Mouse (Mus musculus) MEL (cell line): ENCODE measurements around the gene Sowahb. TPM values are rescaled to one million over a fixed set of nuclear protein-coding genes. Genes with fewer than 3 reads are reported as not detected.

Experiments
- DNase-seq: peaks from one replicate; pipeline ENCODE4 v3.0.0; 2011; ENCODE audit warnings: low read depth, low spot score
- H3K27ac ChIP-seq: 2 replicates; pipeline ENCODE4 v1.5.1; 2012; ENCODE audit warnings: low read depth, mild to moderate bottlenecking, control low read depth, low read length, moderate library complexity; ENCODE audit not compliant: control insufficient read depth
- H3K27me3 ChIP-seq, 2 experiments: fragments of 150-350 bp in 1 of 2; sonication (generic) in 1 of 2; 2 replicates each; pipeline ENCODE4 v1.6.1; 2012; ENCODE audit warnings: low read length in 2 of 2, mild to moderate bottlenecking in 2 of 2, improper control_type of control experiment in 1 of 2, moderate library complexity in 1 of 2; ENCODE audit not compliant: insufficient read depth in 2 of 2, control insufficient read depth in 1 of 2
- H3K36me3 ChIP-seq, 2 experiments: 2 replicates each; pipeline ENCODE4 v1.6.1; 2012 to 2014; ENCODE audit warnings: low read length in 2 of 2, improper control_type of control experiment in 1 of 2, inconsistent platforms in 1 of 2, mild to moderate bottlenecking in 1 of 2; ENCODE audit not compliant: insufficient read depth in 2 of 2, control insufficient read depth in 1 of 2
- H3K4me1 ChIP-seq, 2 experiments: fragments of 150-350 bp in 1 of 2; sonication (generic) in 1 of 2; 2 replicates each; pipeline ENCODE4 v1.6.1; 2012; ENCODE audit warnings: low read length in 2 of 2, improper control_type of control experiment in 1 of 2, mild to moderate bottlenecking in 1 of 2; ENCODE audit not compliant: insufficient read depth in 2 of 2, control insufficient read depth in 1 of 2
- H3K4me3 ChIP-seq, 2 experiments: fragments of 150-350 bp in 1 of 2; sonication (generic) in 1 of 2; 2 replicates each; pipeline ENCODE4 v1.5.1; 2012; ENCODE audit warnings: low read depth in 2 of 2, low read length in 2 of 2, mild to moderate bottlenecking in 2 of 2, moderate library complexity in 2 of 2, control low read depth in 1 of 2, improper control_type of control experiment in 1 of 2; ENCODE audit not compliant: control insufficient read depth in 1 of 2, insufficient read depth in 1 of 2
- H3K79me2 ChIP-seq: 2 replicates; pipeline ENCODE4 v1.6.1; 2012; ENCODE audit warnings: mild to moderate bottlenecking, low read length, moderate library complexity; ENCODE audit not compliant: control insufficient read depth, poor library complexity, insufficient read depth
- H3K9ac ChIP-seq: 2 replicates; pipeline ENCODE4 v1.6.1; 2012; ENCODE audit warnings: low read depth, mild to moderate bottlenecking, control low read depth, low read length, moderate library complexity; ENCODE audit not compliant: control insufficient read depth, poor library complexity, severe bottlenecking
- H3K9me3 ChIP-seq: fragments of 150-350 bp; sonication (generic); replicated peaks from 2 replicates; pipeline ENCODE4 v1.6.1; 2012; ENCODE audit warnings: mild to moderate bottlenecking, low read length, improper control_type of control experiment, moderate library complexity; ENCODE audit not compliant: insufficient read depth
- CHD1 ChIP-seq: IDR thresholded peaks from 2 replicates; pipeline ENCODE4 v1.6.1; 2012; ENCODE audit warnings: low read depth, mild to moderate bottlenecking, inconsistent platforms, low read length, improper control_type of control experiment
- GABPA ChIP-seq: IDR thresholded peaks from 2 replicates; pipeline ENCODE4 v1.6.1; 2012; ENCODE audit warnings: low read depth, mild to moderate bottlenecking, inconsistent platforms, low read length, improper control_type of control experiment, moderate library complexity
- GATA1 ChIP-seq: IDR thresholded peaks from 2 replicates; pipeline ENCODE4 v1.6.1; 2011; ENCODE audit warnings: low read depth, low read length, improper control_type of control experiment
- HCFC1 ChIP-seq: IDR thresholded peaks from 2 replicates; pipeline ENCODE4 v1.6.1; 2012; ENCODE audit warnings: low read depth, mild to moderate bottlenecking, inconsistent platforms, low read length, improper control_type of control experiment, moderate library complexity
- MAFK ChIP-seq: IDR thresholded peaks from 2 replicates; pipeline ENCODE4 v1.6.1; 2011; ENCODE audit warnings: low read depth, mild to moderate bottlenecking, low read length, improper control_type of control experiment, borderline replicate concordance
- MAX ChIP-seq: IDR thresholded peaks from 2 replicates; pipeline ENCODE4 v1.6.1; 2011; ENCODE audit warnings: low read length, improper control_type of control experiment
- MYB ChIP-seq: IDR thresholded peaks from 2 replicates; pipeline ENCODE4 v1.6.1; 2011; ENCODE audit warnings: mild to moderate bottlenecking, low read depth, low read length, improper control_type of control experiment
- MYC ChIP-seq: IDR thresholded peaks from 2 replicates; pipeline ENCODE4 v1.6.1; 2011; ENCODE audit warnings: low read depth, mild to moderate bottlenecking, low read length, improper control_type of control experiment, moderate library complexity
- NELFE ChIP-seq: IDR thresholded peaks from 2 replicates; pipeline ENCODE4 v1.6.1; 2011; ENCODE audit warnings: low read depth, low read length, improper control_type of control experiment
- NRF1 ChIP-seq: IDR thresholded peaks from 2 replicates; pipeline ENCODE4 v1.6.1; 2014; ENCODE audit warnings: low read depth, mild to moderate bottlenecking, inconsistent platforms, low read length, improper control_type of control experiment, moderate library complexity; ENCODE audit not compliant: poor library complexity, insufficient read depth, severe bottlenecking
- POLR2A ChIP-seq, 2 experiments: IDR thresholded peaks; 2 replicates each; pipeline ENCODE4 v1.6.1; 2011 to 2012; ENCODE audit warnings: low read length in 2 of 2, mild to moderate bottlenecking in 2 of 2, control low read depth in 1 of 2, improper control_type of control experiment in 1 of 2, low read depth in 1 of 2, moderate library complexity in 1 of 2; ENCODE audit not compliant: control insufficient read depth in 1 of 2, insufficient read depth in 1 of 2, poor library complexity in 1 of 2
- POLR2AphosphoS2 ChIP-seq: IDR thresholded peaks from 2 replicates; pipeline ENCODE4 v1.6.1; 2011; ENCODE audit warnings: low read length, improper control_type of control experiment
- RAD21 ChIP-seq: IDR thresholded peaks from 2 replicates; pipeline ENCODE4 v1.6.1; 2011; ENCODE audit warnings: mild to moderate bottlenecking, low read depth, low read length, improper control_type of control experiment
- RCOR1 ChIP-seq: IDR thresholded peaks from 2 replicates; pipeline ENCODE4 v1.6.1; 2012; ENCODE audit warnings: low read depth, mild to moderate bottlenecking, inconsistent platforms, low read length, improper control_type of control experiment
- SIN3A ChIP-seq: IDR thresholded peaks from 2 replicates; pipeline ENCODE4 v1.6.1; 2012; ENCODE audit warnings: low read length, improper control_type of control experiment, inconsistent platforms
- SMC3 ChIP-seq: IDR thresholded peaks from 2 replicates; pipeline ENCODE4 v1.6.1; 2011; ENCODE audit warnings: low read depth, low read length, improper control_type of control experiment
- TAL1 ChIP-seq: IDR thresholded peaks from 2 replicates; pipeline ENCODE4 v1.6.1; 2012; ENCODE audit warnings: mild to moderate bottlenecking, inconsistent platforms, low read length, moderate library complexity, mixed read lengths
- TBP ChIP-seq: IDR thresholded peaks from 2 replicates; pipeline ENCODE4 v1.8.0; 2011; ENCODE audit warnings: low read depth, low read length, improper control_type of control experiment
- USF1 ChIP-seq: IDR thresholded peaks from 2 replicates; pipeline ENCODE4 v1.6.1; 2014; ENCODE audit warnings: low read depth, mild to moderate bottlenecking, inconsistent platforms, low read length, improper control_type of control experiment, moderate library complexity
- USF2 ChIP-seq, 2 experiments: IDR thresholded peaks; 2 replicates each; pipeline ENCODE4 v1.6.1; 2011 to 2012; ENCODE audit warnings: improper control_type of control experiment in 2 of 2, low read length in 2 of 2, borderline replicate concordance in 1 of 2, inconsistent platforms in 1 of 2, low read depth in 1 of 2, mild to moderate bottlenecking in 1 of 2; ENCODE audit not compliant: insufficient read depth in 1 of 2
- ZC3H11A ChIP-seq: IDR thresholded peaks from 2 replicates; pipeline ENCODE4 v1.6.1; 2012; ENCODE audit warnings: low read depth, mild to moderate bottlenecking, inconsistent platforms, low read length, improper control_type of control experiment
- ZMIZ1 ChIP-seq: IDR thresholded peaks from 2 replicates; pipeline ENCODE4 v1.6.1; 2012; ENCODE audit warnings: low read depth, mild to moderate bottlenecking, inconsistent platforms, low read length, improper control_type of control experiment, moderate library complexity
- polyA plus RNA-seq, 2 experiments: library from polyadenylated mRNA; stranded (reverse) in 1 of 2; unstranded in 1 of 2; fragments of >175 nt in 1 of 2; fragments of >200 nt in 1 of 2; gene quantifications; 2 replicates each; pipeline versions ENCODE4 v1.2.1 to v1.2.4; 2012; ENCODE audit warnings: low replicate concordance in 2 of 2, low read depth in 1 of 2; ENCODE audit not compliant: insufficient read length in 2 of 2, insufficient read depth in 1 of 2, missing spikeins in 1 of 2
- total RNA-seq: library from RNA; depleted of rRNA; stranded (reverse); fragments of 300-350 nt; gene quantifications from 2 replicates; pipeline ENCODE4 v1.2.3, GENCODE M21; 2012

Sowahb gene
- total and polyA plus RNA-seq, 3 experiments = not detected

- Histone ChIP-seq H3K4me3 (no peak overlapping the region), H3K9me3 (no peaks in the 10 kb centered on the region), H3K4me1 (no peaks in the 10 kb centered on the region), H3K27ac (no peak overlapping the region), H3K27me3 (no peaks in the 10 kb centered on the region), H3K36me3 (no peaks in the 10 kb centered on the region), H3K79me2 (no peaks in the 10 kb centered on the region), H3K9ac (no peak overlapping the region)
- TF ChIP-seq MYC = no peak
- TF ChIP-seq TBP = no peak
- no peak for TF ChIP-seq POLR2AphosphoS2
- no peak for TF ChIP-seq GABPA
- no peak for TF ChIP-seq GATA1
- DNase-seq = no peak
Measured at GRCm38 (mm10) chr5:93042831-93043687, 1.8 kb downstream of the Sowahb start.

- no peak for TF ChIP-seq USF2 (IDR thresholded peaks at IDR 0.05; ENCODE audit: borderline replicate concordance in 1 of 2, insufficient read depth in 1 of 2, low read depth in 1 of 2, low read length in 2 of 2)
- no peak for TF ChIP-seq GATA1
- no peak for TF ChIP-seq MAFK
- TF ChIP-seq NELFE = no peak
- no peak for TF ChIP-seq TAL1
- Histone ChIP-seq H3K27ac (no peak overlapping the region), H3K27me3 (no peaks in the 10 kb centered on the region), H3K36me3 (no peaks in the 10 kb centered on the region), H3K9me3 (no peaks in the 10 kb centered on the region), H3K4me3 (no peak overlapping the region), H3K9ac (no peak overlapping the region), H3K4me1 (no peaks in the 10 kb centered on the region), H3K79me2 (no peaks in the 10 kb centered on the region)
- no peak for DNase-seq
Measured at GRCm38 (mm10) chr5:93042031-93042430, 2.8 kb downstream of the Sowahb start.

DNA sequence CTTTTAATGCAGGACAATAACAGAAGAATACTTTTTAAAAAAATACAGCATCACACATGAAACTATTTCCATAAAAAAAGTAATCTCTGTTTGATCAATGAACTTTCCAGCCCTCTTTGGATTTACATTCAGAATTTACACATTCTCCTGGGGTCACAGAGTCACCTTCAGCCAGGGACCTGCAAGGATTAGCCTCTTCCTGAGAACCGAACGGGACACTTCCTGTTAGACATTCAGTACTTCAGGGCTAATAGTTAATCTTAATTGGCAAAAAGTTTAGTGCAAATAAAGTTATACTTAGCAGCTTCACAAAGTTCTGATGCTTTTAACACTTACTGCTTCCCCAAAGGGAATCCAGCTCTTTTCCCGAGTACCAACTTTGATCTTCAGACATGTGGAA lies 3.5 kb downstream of the Sowahb start:
- no peaks in the 10 kb centered on the region for H3K4me1 ChIP-seq
- TF ChIP-seq MAX (no peak), CHD1 (no peak), USF1 (no peak), SIN3A (no peak), ZMIZ1 (no peak), TBP (no peak), MAFK (no peak), MYB (no peak), POLR2A (IDR thresholded peaks at IDR 0.05; ENCODE audit: control insufficient read depth in 1 of 2, insufficient read depth in 1 of 2, low read depth in 1 of 2, low read length in 2 of 2, poor library complexity in 1 of 2) (no peak), ZC3H11A (no peak), GABPA (no peak), POLR2AphosphoS2 (no peak), RAD21 (no peak), NRF1 (no peak), HCFC1 (no peak), RCOR1 (no peak), SMC3 (no peak)
- TF ChIP-seq, all 39 proteins: peak for 0
- Histone ChIP-seq H3K27me3 (no peaks in the 10 kb centered on the region), H3K36me3 (no peaks in the 10 kb centered on the region), H3K79me2 (no peaks in the 10 kb centered on the region), H3K9me3 (no peaks in the 10 kb centered on the region), H3K4me3 (no peak overlapping the region), H3K9ac (no peak overlapping the region), H3K27ac (no peak overlapping the region)
- no peak for DNase-seq
